Mouse (Mus musculus): ENCODE results near the gene Xylt1. TPM values are rescaled to one million over a fixed set of nuclear protein-coding genes. Genes with fewer than 3 reads are reported as not detected.

Gene Xylt1
- polyA plus RNA-seq, 1 experiment: 8.3 TPM

DNA sequence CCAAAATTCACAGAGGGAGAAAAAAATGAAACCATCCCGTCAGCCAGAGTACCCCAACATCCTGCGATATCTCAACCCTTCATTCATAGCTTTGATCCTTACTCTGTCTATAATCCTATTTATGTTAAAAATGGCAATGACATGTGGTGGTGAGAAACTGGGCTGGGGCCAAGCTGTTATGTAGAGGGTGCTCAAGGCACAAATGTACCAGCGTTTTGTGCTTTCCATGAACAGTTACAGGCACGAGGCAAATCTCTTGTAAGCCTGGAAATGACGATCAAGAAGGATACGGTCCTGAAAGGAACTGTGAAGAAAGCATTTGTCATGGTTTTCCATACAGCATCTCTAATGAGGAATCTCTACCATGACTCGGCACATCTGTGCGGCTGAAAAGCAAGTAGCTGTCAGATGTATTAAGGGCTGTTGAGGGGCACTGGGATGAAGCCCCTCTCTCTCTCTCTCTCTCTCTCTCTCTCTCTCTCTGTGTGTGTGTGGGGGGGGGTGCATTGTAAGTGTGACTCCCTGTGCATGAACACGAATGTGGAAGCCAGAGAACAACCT, 183.2 kb downstream of the Xylt1 start:
- TF ChIP-seq POLR2A (IDR thresholded peaks at IDR 0.05; ENCODE audit: borderline replicate concordance, insufficient read depth, low read length) (no peak), CTCF (IDR thresholded peaks at IDR 0.05; ENCODE audit: borderline replicate concordance, insufficient read depth, low read depth, low read length) (no peak)
- Histone ChIP-seq H3K4me1 (ENCODE audit: control insufficient read depth, insufficient read depth, low read length) (no peaks in the 10 kb centered on the region), H3K27ac (ENCODE audit: insufficient read depth, low read length) (no peak overlapping the region), H3K4me3 (replicated peaks; ENCODE audit: insufficient read depth, low read depth, low read length) (no peak overlapping the region), H3K27me3 (ENCODE audit: control insufficient read depth, insufficient read depth, low read length) (no peaks in the 10 kb centered on the region)
- 25% methylated on average over 9 of the region's 9 CpGs for WGBS
- no peak for DNase-seq

DNA sequence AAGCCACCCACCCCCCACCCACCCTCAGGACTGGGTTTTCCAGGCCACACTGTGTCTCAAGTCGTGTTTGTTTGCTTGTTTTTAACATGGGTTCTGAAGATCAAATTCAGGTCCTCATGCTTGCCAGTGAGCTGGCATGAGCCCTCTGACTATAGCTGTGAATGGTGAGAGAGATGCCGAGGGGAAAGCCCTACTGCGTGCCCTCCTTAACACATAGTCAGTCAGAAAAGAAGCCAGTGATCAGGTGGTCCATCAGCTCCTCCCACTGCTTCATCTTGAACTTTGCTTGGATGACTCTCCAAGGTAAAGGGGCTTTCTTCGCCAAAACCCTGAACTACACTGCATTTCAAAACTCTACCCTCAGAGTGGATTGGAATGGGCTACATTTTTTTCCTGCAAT, 183.8 kb downstream of the Xylt1 start:
- H3K4me1 ChIP-seq (ENCODE audit: control insufficient read depth, insufficient read depth, low read length): no peaks in the 10 kb centered on the region
- no peaks in the 10 kb centered on the region for H3K27me3 ChIP-seq (ENCODE audit: control insufficient read depth, insufficient read depth, low read length)
- DNase-seq: no peak
- WGBS: 76% methylated on average over 4 of the region's 4 CpGs
- H3K4me3 ChIP-seq (replicated peaks; ENCODE audit: insufficient read depth, low read depth, low read length): no peak overlapping the region
- no peak overlapping the region for H3K27ac ChIP-seq (ENCODE audit: insufficient read depth, low read length)
- TF ChIP-seq CTCF (IDR thresholded peaks at IDR 0.05; ENCODE audit: borderline replicate concordance, insufficient read depth, low read depth, low read length) (no peak), POLR2A (IDR thresholded peaks at IDR 0.05; ENCODE audit: borderline replicate concordance, insufficient read depth, low read length) (no peak)

DNA sequence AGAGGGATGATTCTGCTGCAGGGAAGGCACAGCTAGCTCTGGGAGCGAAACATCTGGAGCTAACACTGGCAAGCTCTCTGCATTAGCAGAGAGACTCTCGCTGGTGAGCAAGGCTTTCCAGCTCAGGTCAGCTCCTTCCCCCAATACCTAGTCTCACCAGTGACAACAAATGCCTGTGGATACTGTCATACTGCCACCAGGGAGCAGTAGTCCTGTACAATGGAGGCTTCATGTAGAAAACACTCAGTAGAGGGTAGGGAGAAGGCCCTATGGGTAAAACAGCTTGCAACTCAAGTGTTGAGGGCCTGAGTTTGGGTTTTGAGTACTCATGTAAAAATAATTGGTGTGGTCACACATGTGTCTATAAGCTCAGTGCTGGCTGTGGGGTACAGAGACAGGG, 185.3 kb downstream of the Xylt1 start:
- Histone ChIP-seq H3K27me3 (ENCODE audit: control insufficient read depth, insufficient read depth, low read length) (no peaks in the 10 kb centered on the region), H3K4me1 (ENCODE audit: control insufficient read depth, insufficient read depth, low read length) (no peaks in the 10 kb centered on the region), H3K27ac (ENCODE audit: insufficient read depth, low read length) (no peak overlapping the region), H3K4me3 (replicated peaks; ENCODE audit: insufficient read depth, low read depth, low read length) (no peak overlapping the region)
- 90% methylated on average over 2 of the region's 2 CpGs for WGBS
- DNase-seq: no peak
- TF ChIP-seq CTCF (IDR thresholded peaks at IDR 0.05; ENCODE audit: borderline replicate concordance, insufficient read depth, low read depth, low read length) (no peak), POLR2A (IDR thresholded peaks at IDR 0.05; ENCODE audit: borderline replicate concordance, insufficient read depth, low read length) (no peak)

DNA sequence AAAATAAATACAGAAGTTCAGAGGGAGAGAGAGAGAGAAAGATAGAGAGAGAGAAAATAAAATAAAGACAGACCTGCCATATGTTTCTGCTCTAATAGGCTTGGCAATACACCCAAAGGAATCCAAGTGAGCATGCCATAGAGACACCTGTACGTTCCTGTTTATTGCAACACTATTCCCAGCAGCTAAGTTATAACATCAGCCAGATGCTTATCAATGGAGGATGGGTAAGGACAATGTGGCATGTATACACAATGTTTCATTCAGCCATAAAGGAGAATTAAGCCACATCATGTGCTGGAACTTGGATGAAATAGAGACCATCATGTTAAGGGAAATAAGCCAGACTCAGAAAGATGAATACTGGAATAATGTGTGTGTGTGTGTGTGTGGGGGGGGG, 186.1 kb downstream of the Xylt1 start:
- DNase-seq: no peak
- Histone ChIP-seq H3K27me3 (ENCODE audit: control insufficient read depth, insufficient read depth, low read length) (no peaks in the 10 kb centered on the region), H3K4me3 (replicated peaks; ENCODE audit: insufficient read depth, low read depth, low read length) (no peak overlapping the region), H3K4me1 (ENCODE audit: control insufficient read depth, insufficient read depth, low read length) (no peaks in the 10 kb centered on the region), H3K27ac (ENCODE audit: insufficient read depth, low read length) (no peak overlapping the region)
- TF ChIP-seq CTCF (IDR thresholded peaks at IDR 0.05; ENCODE audit: borderline replicate concordance, insufficient read depth, low read depth, low read length) (no peak), POLR2A (IDR thresholded peaks at IDR 0.05; ENCODE audit: borderline replicate concordance, insufficient read depth, low read length) (no peak)
- WGBS: 58% methylated on average over 1 of the region's 1 CpGs

DNA sequence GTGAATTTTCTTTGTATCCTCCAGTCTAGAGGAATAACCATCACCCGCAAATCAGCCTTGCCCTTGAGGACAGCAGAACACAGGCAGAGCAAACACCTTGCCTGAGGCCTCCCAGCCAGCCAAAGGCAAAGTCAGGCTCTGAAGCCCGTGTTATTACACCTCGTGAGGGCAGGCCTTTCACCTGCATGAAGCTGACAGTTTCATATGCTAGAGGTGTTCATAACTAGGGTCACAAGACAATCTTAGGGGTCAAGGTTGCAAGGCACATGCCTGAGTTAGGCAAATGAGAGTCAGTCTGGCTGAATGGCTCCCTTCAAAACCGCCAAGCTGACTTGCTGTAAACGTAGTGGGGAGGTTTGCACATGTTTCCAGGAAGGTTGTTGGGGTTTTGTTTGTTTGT, 186.5 kb downstream of the Xylt1 start:
- 91% methylated on average over 5 of the region's 5 CpGs for WGBS
- Histone ChIP-seq H3K4me3 (replicated peaks; ENCODE audit: insufficient read depth, low read depth, low read length) (no peak overlapping the region), H3K4me1 (ENCODE audit: control insufficient read depth, insufficient read depth, low read length) (no peaks in the 10 kb centered on the region), H3K27me3 (ENCODE audit: control insufficient read depth, insufficient read depth, low read length) (no peaks in the 10 kb centered on the region), H3K27ac (ENCODE audit: insufficient read depth, low read length) (no peak overlapping the region)
- no peak for DNase-seq
- TF ChIP-seq POLR2A (IDR thresholded peaks at IDR 0.05; ENCODE audit: borderline replicate concordance, insufficient read depth, low read length) (no peak), CTCF (IDR thresholded peaks at IDR 0.05; ENCODE audit: borderline replicate concordance, insufficient read depth, low read depth, low read length) (no peak)

DNA sequence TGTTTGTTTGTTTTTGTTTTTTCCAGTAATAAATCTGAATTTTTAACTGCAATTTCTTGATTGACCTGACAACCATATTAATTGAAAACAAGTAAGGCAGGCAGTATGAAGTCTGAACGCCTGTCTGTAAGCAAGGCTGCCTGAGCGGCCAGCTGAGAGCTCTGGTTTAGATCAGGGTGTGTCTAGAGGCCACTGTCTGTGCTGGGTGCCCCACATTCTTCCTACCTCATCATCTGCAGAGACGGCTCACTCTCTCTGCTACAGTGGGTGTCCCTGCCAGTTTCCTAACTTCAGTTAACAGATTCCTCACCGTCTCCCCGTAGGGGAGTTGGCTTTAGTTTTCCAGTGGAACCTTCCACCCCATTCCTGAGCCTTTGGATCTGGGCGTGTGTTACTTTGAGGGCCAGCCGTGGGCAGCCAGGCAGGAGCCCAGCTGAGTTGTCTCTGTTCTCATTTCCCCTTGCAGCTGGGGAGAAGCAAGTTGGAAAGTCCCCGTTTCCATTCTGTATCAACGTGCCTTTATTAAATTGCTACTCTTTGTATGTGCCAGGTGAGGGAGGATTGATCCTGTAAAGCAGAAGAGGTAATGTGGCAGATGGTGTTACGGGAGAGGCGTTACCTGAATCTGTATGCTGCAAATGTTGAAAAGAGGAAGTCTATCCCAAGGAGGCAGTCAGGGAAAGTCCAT, 187.0 kb downstream of the Xylt1 start:
- 62% methylated on average over 11 of the region's 11 CpGs for WGBS
- Histone ChIP-seq H3K4me1 (ENCODE audit: control insufficient read depth, insufficient read depth, low read length) (no peaks in the 10 kb centered on the region), H3K4me3 (replicated peaks; ENCODE audit: insufficient read depth, low read depth, low read length) (no peak overlapping the region), H3K27me3 (ENCODE audit: control insufficient read depth, insufficient read depth, low read length) (no peaks in the 10 kb centered on the region), H3K27ac (ENCODE audit: insufficient read depth, low read length) (no peak overlapping the region)
- TF ChIP-seq POLR2A (IDR thresholded peaks at IDR 0.05; ENCODE audit: borderline replicate concordance, insufficient read depth, low read length): no peak
- no peak for TF ChIP-seq CTCF (IDR thresholded peaks at IDR 0.05; ENCODE audit: borderline replicate concordance, insufficient read depth, low read depth, low read length)
- DNase-seq: no peak

DNA sequence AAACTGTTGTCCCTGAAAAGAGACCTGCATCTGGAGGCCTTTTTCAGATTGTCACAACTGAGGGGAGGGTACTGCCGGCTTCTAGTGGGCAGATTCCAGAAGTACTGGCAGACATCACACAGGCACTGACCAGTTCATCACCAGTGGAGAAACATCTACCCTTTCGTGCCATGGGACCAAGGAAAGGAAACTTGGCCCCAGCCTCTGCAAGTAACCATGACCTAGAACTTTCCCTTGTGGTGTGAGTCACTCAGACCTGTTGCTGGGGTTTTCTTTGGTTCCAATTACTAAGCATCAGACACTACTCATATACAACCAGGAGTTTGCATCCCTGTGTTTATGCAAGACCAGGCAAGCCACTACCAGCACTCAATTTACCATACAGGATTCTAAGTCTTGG, 190.4 kb downstream of the Xylt1 start:
- TF ChIP-seq POLR2A (IDR thresholded peaks at IDR 0.05; ENCODE audit: borderline replicate concordance, insufficient read depth, low read length): no peak
- no peak for TF ChIP-seq CTCF (IDR thresholded peaks at IDR 0.05; ENCODE audit: borderline replicate concordance, insufficient read depth, low read depth, low read length)
- H3K4me3 ChIP-seq (replicated peaks; ENCODE audit: insufficient read depth, low read depth, low read length): no peak overlapping the region
- no peak for DNase-seq
- H3K4me1 ChIP-seq (ENCODE audit: control insufficient read depth, insufficient read depth, low read length): peaks cover 6% of the 10 kb centered on the region; the same call in 1 of the 2 replicates
- H3K27me3 ChIP-seq (ENCODE audit: control insufficient read depth, insufficient read depth, low read length): no peaks in the 10 kb centered on the region
- H3K27ac ChIP-seq (ENCODE audit: insufficient read depth, low read length): no peak overlapping the region
- 88% methylated on average over 2 of the region's 2 CpGs for WGBS

DNA sequence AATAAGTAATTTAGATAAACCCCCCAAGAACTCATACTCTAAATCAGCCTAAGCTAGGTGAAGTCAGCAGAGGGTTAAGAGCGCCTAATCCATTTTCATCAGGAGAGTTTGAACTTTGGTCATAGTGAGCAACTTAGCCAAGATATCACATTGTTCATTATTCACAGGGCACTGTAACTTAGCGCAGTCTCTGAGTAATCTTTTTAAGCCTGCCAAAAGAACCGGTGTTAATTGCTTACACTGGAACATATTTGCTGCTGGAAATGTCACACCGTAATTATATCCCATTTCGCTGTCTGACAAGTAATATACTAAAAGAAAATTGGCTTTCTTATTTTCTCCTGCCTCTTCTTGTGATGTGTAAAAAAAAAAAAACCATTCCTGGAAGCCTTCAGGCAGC, 190.9 kb downstream of the Xylt1 start:
- TF ChIP-seq CTCF (IDR thresholded peaks at IDR 0.05; ENCODE audit: borderline replicate concordance, insufficient read depth, low read depth, low read length) (no peak), POLR2A (IDR thresholded peaks at IDR 0.05; ENCODE audit: borderline replicate concordance, insufficient read depth, low read length) (no peak)
- H3K27me3 ChIP-seq (ENCODE audit: control insufficient read depth, insufficient read depth, low read length): no peaks in the 10 kb centered on the region
- WGBS: 52% methylated on average over 5 of the region's 5 CpGs
- no peak overlapping the region for H3K4me3 ChIP-seq (replicated peaks; ENCODE audit: insufficient read depth, low read depth, low read length)
- peaks cover 6% of the 10 kb centered on the region; the same call in 1 of the 2 replicates for H3K4me1 ChIP-seq (ENCODE audit: control insufficient read depth, insufficient read depth, low read length)
- no peak overlapping the region for H3K27ac ChIP-seq (ENCODE audit: insufficient read depth, low read length)
- DNase-seq: no peak
